Mouse (Mus musculus): ENCODE measurements around the gene Foxm1. TPM values are rescaled to one million over a fixed set of nuclear protein-coding genes. Genes with fewer than 3 reads are reported as not detected.
"Not testable (repeated sequence)": the region's sequence is repeated elsewhere in the genome, so short reads cannot be mapped to it uniquely, and the experiment has no call there.

Foxm1 gene
- polyA plus RNA-seq, 1 experiment from 2014 or later, result 7.2 TPM

DNA sequence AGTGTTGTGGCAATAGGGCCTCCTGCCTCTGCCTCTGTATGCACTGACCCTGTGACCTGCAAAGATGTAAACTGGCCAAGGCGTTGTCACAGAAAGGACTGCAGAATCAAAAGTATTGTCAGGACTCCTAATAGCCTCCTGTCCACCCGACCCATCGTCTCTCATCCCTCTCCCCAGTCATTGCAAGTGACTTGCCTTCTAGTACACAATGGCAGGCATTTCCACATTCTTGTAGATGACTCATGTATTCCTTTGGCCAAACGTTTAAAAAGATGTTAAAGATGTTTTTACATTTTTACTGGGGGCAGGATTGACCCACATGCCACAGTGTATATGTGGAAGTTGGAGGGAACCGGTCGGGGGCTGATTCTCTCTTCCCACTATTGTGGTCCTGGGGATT, 2.0 kb downstream of the Foxm1 start:
- Histone ChIP-seq H3K9me3 (ENCODE audit: control insufficient read depth, low read length) (no peaks in the 10 kb centered on the region), H3K27me3 (replicated peaks; ENCODE audit: control insufficient read depth, insufficient read depth, low read length) (no peaks in the 10 kb centered on the region), H3K4me3 (ENCODE audit: low read length) (no peak overlapping the region), H3K9ac (ENCODE audit: low read depth, low read length) (no peak overlapping the region), H3K27ac (ENCODE audit: low read depth, low read length) (no peak overlapping the region), H3K36me3 (ENCODE audit: control insufficient read depth, insufficient read depth, low read length) (no peaks in the 10 kb centered on the region), H3K4me2 (ENCODE audit: low read length) (no peak overlapping the region), H3K4me1 (ENCODE audit: control insufficient read depth, insufficient read depth, low read depth, low read length) (peaks cover 17% of the 10 kb centered on the region)
- ATAC-seq, result no peak
- WGBS, result 79% methylated on average over 6 of the region's 6 CpGs

DNA sequence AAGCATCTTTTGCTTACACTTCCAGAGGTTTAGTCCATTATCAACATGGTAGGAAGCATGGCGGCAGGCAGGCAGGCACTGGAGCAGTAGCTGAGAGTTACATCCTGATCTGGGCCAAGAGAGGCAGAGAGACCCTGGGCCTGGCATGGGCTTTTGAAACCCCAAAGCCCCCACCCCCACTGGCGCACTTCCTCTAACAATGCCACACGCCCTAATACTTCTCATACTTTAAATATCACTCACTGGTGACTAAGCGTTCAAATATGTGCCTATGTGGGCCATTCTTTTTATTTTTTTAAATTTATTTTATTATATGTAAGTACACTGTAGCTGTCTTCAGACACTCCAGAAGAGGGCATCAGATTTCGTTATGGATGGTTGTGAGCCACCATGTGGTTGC, 3.7 kb downstream of the Foxm1 start:
- no peak for ATAC-seq
- Histone ChIP-seq H3K4me2 (ENCODE audit: low read length) (no peak overlapping the region), H3K36me3 (ENCODE audit: control insufficient read depth, insufficient read depth, low read length) (no peaks in the 10 kb centered on the region), H3K27ac (ENCODE audit: low read depth, low read length) (no peak overlapping the region), H3K4me3 (ENCODE audit: low read length) (no peak overlapping the region), H3K27me3 (replicated peaks; ENCODE audit: control insufficient read depth, insufficient read depth, low read length) (no peaks in the 10 kb centered on the region), H3K4me1 (ENCODE audit: control insufficient read depth, insufficient read depth, low read depth, low read length) (peaks cover 9% of the 10 kb centered on the region), H3K9me3 (ENCODE audit: control insufficient read depth, low read length) (no peaks in the 10 kb centered on the region), H3K9ac (ENCODE audit: low read depth, low read length) (no peak overlapping the region)
- 95% methylated on average over 5 of the region's 5 CpGs for WGBS

DNA sequence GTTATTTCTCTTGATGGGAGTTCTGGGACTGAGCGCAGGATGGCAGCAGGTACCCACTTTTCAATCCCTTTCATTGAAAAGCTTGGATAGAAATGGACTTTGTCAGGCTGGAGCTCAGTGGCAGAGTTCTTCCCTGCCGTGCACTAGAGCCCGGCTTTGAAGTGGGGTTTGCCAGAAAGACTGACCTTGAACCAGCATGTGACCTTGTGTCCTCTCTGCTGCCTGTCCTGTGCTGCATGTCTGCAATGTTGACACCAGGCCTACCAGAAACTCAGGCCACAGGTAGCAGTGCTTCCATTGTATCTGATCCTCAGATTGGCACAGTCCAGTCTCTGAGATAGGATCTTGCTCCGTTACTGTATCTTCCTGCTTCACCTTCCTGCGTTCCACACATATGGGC, 7.3 kb downstream of the Foxm1 start:
- no peaks in the 10 kb centered on the region for H3K9me3 ChIP-seq (ENCODE audit: control insufficient read depth, low read length)
- H3K27me3 ChIP-seq (replicated peaks; ENCODE audit: control insufficient read depth, insufficient read depth, low read length), result no peaks in the 10 kb centered on the region
- no peak overlapping the region for H3K27ac ChIP-seq (ENCODE audit: low read depth, low read length)
- no peak overlapping the region for H3K4me3 ChIP-seq (ENCODE audit: low read length)
- H3K9ac ChIP-seq (ENCODE audit: low read depth, low read length), result no peak overlapping the region
- H3K4me1 ChIP-seq (ENCODE audit: control insufficient read depth, insufficient read depth, low read depth, low read length), result peaks cover 2% of the 10 kb centered on the region; the same call in 1 of the 2 replicates
- no peak for ATAC-seq
- no peak overlapping the region for H3K4me2 ChIP-seq (ENCODE audit: low read length)
- WGBS, result 88% methylated on average over 5 of the region's 5 CpGs
- no peaks in the 10 kb centered on the region for H3K36me3 ChIP-seq (ENCODE audit: control insufficient read depth, insufficient read depth, low read length)

DNA sequence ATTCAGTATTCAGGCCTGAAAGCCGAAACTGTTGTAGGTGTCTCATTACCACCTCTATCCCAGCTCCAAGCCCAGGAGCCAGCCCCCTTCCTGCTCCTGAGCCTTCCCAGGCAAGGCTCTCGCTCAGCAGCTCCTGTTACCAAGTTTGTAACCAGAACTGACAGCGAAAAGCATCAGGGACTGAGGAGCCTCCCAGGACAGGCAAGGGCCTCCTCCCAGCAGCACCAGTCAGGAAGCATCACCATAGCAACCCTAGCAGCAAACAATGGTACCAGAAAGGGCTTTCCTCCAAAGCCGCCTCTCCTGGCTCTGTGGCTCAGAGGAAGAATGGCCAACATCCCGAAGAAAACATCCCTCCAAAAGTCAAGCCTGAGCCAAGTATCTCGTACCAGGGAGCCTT, 12.4 kb downstream of the Foxm1 start, which contains the start of the genes Tex52 and Gm44596:
Gene Tex52 (plus strand): TSS at position 265 of the 400 bp plus-strand sequence.
Gene Gm44596 (plus strand): TSS at position 312 of the 400 bp plus-strand sequence.
- Histone ChIP-seq H3K27me3 (replicated peaks; ENCODE audit: control insufficient read depth, insufficient read depth, low read length) (no peaks in the 10 kb centered on the region), H3K4me3 (ENCODE audit: low read length) (no peak within 1 kb of the TSS), H3K4me1 (ENCODE audit: control insufficient read depth, insufficient read depth, low read depth, low read length) (peaks cover 5% of the 10 kb centered on the region; the same call in 1 of the 2 replicates), H3K9me3 (ENCODE audit: control insufficient read depth, low read length) (no peaks in the 10 kb centered on the region), H3K9ac (ENCODE audit: low read depth, low read length) (0 out of 2 replicates have a peak within 1 kb of the TSS, but pooled peaks have one; percentile 24), H3K4me2 (ENCODE audit: low read length) (peak within 1 kb of the TSS; percentile 22; the same call in 1 of the 2 replicates), H3K27ac (ENCODE audit: low read depth, low read length) (peak within 1 kb of the TSS; percentile 57), H3K36me3 (ENCODE audit: control insufficient read depth, insufficient read depth, low read length) (no peaks in the 10 kb centered on the region)
- ATAC-seq, result peak; percentile 87
- WGBS, result 22% methylated on average over 6 of the region's 6 CpGs

DNA sequence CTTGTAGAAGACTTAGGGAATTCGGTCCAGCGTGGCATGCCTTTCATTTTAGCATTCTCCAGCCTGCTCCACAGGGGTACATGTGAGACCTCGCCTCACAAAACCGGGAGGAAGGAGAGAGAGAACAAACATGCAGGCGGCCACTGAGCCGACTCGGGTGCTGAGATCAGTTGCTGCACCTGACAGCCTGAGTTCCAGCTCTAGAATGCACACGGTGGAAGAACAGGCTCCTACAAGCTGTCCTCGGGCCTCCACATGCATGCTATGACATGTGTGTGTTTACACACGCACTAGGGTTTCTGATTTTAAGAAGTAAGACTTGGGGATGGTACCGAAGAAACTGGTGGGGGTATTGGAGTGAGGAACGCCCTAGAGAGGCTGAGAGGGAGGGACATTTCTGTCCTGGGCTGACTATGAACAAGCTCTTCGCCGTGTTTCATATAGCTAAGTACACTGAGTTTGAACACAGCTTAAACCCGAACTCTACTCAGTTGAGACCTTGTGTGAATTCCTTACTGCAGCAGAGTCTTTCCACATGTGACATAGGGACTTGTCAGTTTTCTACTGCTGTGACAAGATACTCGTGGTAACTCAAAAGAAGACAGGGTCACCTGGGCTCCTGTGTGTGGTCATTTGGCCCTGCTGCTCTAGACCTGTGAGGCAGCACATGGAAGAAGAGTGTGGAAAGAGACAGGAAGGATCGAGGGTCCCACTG, 13.8 kb downstream of the Foxm1 start:
- Histone ChIP-seq H3K4me2 (ENCODE audit: low read length) (no peak overlapping the region), H3K4me1 (ENCODE audit: control insufficient read depth, insufficient read depth, low read depth, low read length) (peaks cover 5% of the 10 kb centered on the region; the same call in 1 of the 2 replicates), H3K4me3 (ENCODE audit: low read length) (no peak overlapping the region), H3K9me3 (ENCODE audit: control insufficient read depth, low read length) (no peaks in the 10 kb centered on the region), H3K27ac (ENCODE audit: low read depth, low read length) (no peak overlapping the region), H3K9ac (ENCODE audit: low read depth, low read length) (no peak overlapping the region), H3K27me3 (replicated peaks; ENCODE audit: control insufficient read depth, insufficient read depth, low read length) (no peaks in the 10 kb centered on the region), H3K36me3 (ENCODE audit: control insufficient read depth, insufficient read depth, low read length) (no peaks in the 10 kb centered on the region)
- ATAC-seq, result no peak
- 91% methylated on average over 17 of the region's 17 CpGs for WGBS

DNA sequence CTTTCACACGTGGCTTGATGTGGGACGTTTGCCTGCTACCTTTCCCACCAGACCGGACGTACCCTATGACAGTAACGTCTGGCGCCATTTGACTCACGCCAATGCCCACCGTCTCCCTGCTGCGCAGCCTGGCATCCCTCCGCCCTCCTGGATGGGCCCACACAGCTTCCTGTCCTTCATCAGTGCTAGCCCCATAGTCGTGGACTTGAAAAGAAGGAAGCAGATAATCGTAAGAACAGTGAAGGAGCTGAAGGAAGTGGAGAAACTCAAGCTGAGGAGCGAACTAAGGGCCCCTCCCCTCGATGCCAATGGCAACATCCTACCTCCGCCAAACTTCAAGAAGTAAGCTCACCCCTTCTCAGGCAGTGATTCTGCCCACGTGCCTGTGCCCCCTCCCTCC, 16.9 kb downstream of the Foxm1 start:
- no peaks in the 10 kb centered on the region for H3K27me3 ChIP-seq (replicated peaks; ENCODE audit: control insufficient read depth, insufficient read depth, low read length)
- H3K4me1 ChIP-seq (ENCODE audit: control insufficient read depth, insufficient read depth, low read depth, low read length), result peaks cover 5% of the 10 kb centered on the region; the same call in 1 of the 2 replicates
- H3K4me3 ChIP-seq (ENCODE audit: low read length), result no peak overlapping the region
- no peak for ATAC-seq
- H3K36me3 ChIP-seq (ENCODE audit: control insufficient read depth, insufficient read depth, low read length), result no peaks in the 10 kb centered on the region
- H3K4me2 ChIP-seq (ENCODE audit: low read length), result no peak overlapping the region
- 84% methylated on average over 16 of the region's 16 CpGs for WGBS
- H3K9me3 ChIP-seq (ENCODE audit: control insufficient read depth, low read length), result no peaks in the 10 kb centered on the region
- no peak overlapping the region for H3K9ac ChIP-seq (ENCODE audit: low read depth, low read length)
- no peak overlapping the region for H3K27ac ChIP-seq (ENCODE audit: low read depth, low read length)

DNA sequence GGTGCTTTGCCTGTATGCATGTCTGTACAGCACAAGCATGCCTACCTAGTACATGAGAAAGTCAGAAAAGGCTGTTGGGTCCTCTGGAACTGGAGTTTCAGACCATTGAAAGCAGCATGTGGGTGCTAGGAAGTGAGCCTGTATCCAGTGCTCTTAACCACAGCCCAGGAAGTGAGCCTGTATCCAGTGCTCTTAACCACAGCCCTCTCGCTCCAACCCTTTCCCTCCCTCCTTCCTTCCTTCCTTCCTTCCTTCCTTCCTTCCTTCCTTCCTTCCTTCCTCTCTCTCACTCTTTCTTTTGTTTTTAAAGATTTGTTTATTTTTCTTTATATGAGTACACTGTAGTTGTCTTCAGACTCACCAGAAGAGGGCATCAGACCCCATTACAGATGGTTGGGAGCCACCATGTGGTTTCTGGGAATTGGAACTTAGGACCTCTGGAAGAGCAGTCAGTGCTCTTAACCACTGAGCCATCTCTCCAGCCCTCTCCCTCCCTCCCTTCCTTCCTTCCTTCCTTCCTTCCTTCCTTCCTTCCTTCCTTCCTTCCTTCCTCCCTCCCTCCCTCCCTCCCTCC, 17.9 kb downstream of the Foxm1 start:
- H3K9ac ChIP-seq (ENCODE audit: low read depth, low read length); H3K9me3 ChIP-seq (ENCODE audit: control insufficient read depth, low read length); H3K27ac ChIP-seq (ENCODE audit: low read depth, low read length); ATAC-seq; H3K4me1 ChIP-seq (ENCODE audit: control insufficient read depth, insufficient read depth, low read depth, low read length); H3K4me3 ChIP-seq (ENCODE audit: low read length); H3K27me3 ChIP-seq (replicated peaks; ENCODE audit: control insufficient read depth, insufficient read depth, low read length); H3K36me3 ChIP-seq (ENCODE audit: control insufficient read depth, insufficient read depth, low read length); H3K4me2 ChIP-seq (ENCODE audit: low read length): not testable (repeated sequence)
- WGBS, result 78% methylated on average over 1 of the region's 1 CpGs

DNA sequence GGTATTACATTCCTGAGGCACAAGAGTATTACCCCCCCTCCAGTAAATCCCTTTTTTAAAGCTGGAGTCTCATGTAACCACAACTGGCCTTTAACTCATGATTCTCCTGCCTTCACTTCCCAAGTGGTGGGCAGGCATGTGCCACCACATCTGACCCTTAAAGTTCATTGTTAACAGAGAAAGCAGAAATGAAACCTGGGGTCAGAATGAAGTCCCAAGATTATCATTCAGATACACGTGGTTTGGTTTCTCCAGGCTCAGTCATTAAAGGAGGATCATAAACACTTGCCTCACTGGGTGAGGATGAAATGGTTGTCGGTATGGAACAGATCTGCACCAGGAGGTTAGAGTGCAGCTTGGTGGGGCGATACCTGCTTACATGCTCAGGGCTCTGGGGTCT, 18.5 kb downstream of the Foxm1 start:
- Histone ChIP-seq H3K9me3 (ENCODE audit: control insufficient read depth, low read length) (no peaks in the 10 kb centered on the region), H3K4me1 (ENCODE audit: control insufficient read depth, insufficient read depth, low read depth, low read length) (no peaks in the 10 kb centered on the region), H3K9ac (ENCODE audit: low read depth, low read length) (no peak overlapping the region), H3K27me3 (replicated peaks; ENCODE audit: control insufficient read depth, insufficient read depth, low read length) (no peaks in the 10 kb centered on the region), H3K36me3 (ENCODE audit: control insufficient read depth, insufficient read depth, low read length) (no peaks in the 10 kb centered on the region), H3K4me3 (ENCODE audit: low read length) (no peak overlapping the region), H3K27ac (ENCODE audit: low read depth, low read length) (no peak overlapping the region), H3K4me2 (ENCODE audit: low read length) (no peak overlapping the region)
- no peak for ATAC-seq
- 79% methylated on average over 3 of the region's 3 CpGs for WGBS

DNA sequence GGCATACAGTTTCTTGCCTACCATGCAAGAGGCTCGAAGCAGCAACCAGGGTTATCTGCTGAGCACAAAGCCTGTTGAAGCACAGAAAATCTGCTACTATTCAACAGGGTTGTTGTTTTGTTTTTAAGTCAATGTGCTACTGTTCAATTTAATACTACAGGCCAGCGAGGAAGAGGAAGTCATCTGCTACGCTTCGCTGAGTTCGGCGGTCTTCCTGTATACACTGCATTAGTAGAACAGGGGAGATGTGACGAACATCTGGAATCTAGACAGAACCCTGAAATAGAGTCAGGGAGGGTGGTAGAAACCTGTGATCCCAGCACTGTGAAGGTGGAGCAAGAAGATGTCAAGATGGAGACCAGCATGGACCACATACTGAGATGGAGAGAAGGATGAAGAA, 21.0 kb downstream of the Foxm1 start:
- Histone ChIP-seq H3K4me3 (ENCODE audit: low read length) (no peak overlapping the region), H3K4me2 (ENCODE audit: low read length) (no peak overlapping the region), H3K27ac (ENCODE audit: low read depth, low read length) (no peak overlapping the region), H3K9me3 (ENCODE audit: control insufficient read depth, low read length) (no peaks in the 10 kb centered on the region), H3K9ac (ENCODE audit: low read depth, low read length) (no peak overlapping the region), H3K27me3 (replicated peaks; ENCODE audit: control insufficient read depth, insufficient read depth, low read length) (no peaks in the 10 kb centered on the region), H3K4me1 (ENCODE audit: control insufficient read depth, insufficient read depth, low read depth, low read length) (no peaks in the 10 kb centered on the region), H3K36me3 (ENCODE audit: control insufficient read depth, insufficient read depth, low read length) (no peaks in the 10 kb centered on the region)
- ATAC-seq, result no peak
- WGBS, result 71% methylated on average over 7 of the region's 7 CpGs

Measured in hindbrain, embryonic 16.5 days (tissue).